Comparison of ENCODE assay signal across 28 mouse cellular contexts in the genomic region with DNA sequence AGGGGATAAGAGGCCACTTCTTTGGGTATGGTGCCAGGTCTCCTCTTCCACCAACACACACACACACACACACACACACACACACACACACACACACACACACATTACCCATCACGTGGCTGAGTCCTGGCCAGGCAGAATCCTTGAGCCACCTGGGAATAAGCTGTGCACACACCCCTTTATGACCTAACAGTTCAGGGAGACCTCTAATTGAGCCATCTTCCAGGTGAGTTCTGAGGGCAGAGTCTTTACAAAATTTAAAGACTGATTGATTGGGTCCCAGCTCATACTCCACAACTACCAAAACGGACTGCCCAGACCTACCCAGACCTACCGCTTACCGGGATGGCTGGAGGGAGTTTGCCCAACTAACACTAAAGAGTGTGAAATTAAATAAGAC. TPM values are rescaled to one million over a fixed set of nuclear protein-coding genes. Genes with fewer than 3 reads are reported as not detected.
DNase-seq lines count a peak whose midpoint lies in the region; ATAC-seq lines count a peak whose summit lies in the region.
"Had no signal": no experiment of that assay in that cellular context is flagged by ENCODE, and none has a peak within 500 bp of the region (broad histone marks: within the 10 kb centered on the region; RNA-seq: fewer than 3 reads in every experiment).

No protein-coding gene starts in this region.

- peak; percentile 18 for DNase-seq in forebrain, embryonic 10.5 days (ENCODE audit: extremely low spot score, low spot score)
- DNase-seq in hindbrain, embryonic 11.5 days (ENCODE audit: low spot score), result peak; percentile 20
- peak; percentile 90 for DNase-seq in midbrain, embryonic 11.5 days (ENCODE audit: low spot score, missing footprints)
- DNase-seq in midbrain, embryonic 14.5 days, result no peak
- peak; percentile 16 for DNase-seq in gonadal fat pad, adult 2 months (ENCODE audit: low read depth)
- no peak for DNase-seq in spleen, adult 12 weeks (ENCODE audit: low spot score)
- DNase-seq: adrenal gland, adult 8-10 months; adrenal gland, postnatal 25 days; cerebellum, adult 11-12 months; cerebellum, adult 8-10 months; cerebellum, postnatal 36 days; embryo, embryonic 11 days; gastrocnemius, postnatal 10 days; gastrocnemius, postnatal 36 days; heart, adult 18-20 months; heart, postnatal 14 days; heart, postnatal 4 days had no signal

- no peak overlapping the region for H3K4me2 ChIP-seq in forebrain, embryonic 13.5 days
- H3K4me2 ChIP-seq in hindbrain, embryonic 11.5 days (replicated peaks; ENCODE audit: low read depth, low read length), result no peak overlapping the region
- H3K4me2 ChIP-seq in hindbrain, embryonic 13.5 days, result no peak overlapping the region
- H3K4me2 ChIP-seq in midbrain, embryonic 11.5 days, result no peak overlapping the region
- H3K4me2 ChIP-seq in midbrain, embryonic 14.5 days (ENCODE audit: low read length), result no peak overlapping the region
- H3K4me2 ChIP-seq: embryonic facial prominence, embryonic 13.5 days; forebrain, embryonic 15.5 days; heart, embryonic 13.5 days; hindbrain, embryonic 12.5 days had no signal

- no peak overlapping the region for H3K4me3 ChIP-seq in forebrain, embryonic 10.5 days
- no peak overlapping the region for H3K4me3 ChIP-seq in forebrain, embryonic 13.5 days
- no peak overlapping the region for H3K4me3 ChIP-seq in hindbrain, embryonic 11.5 days (ENCODE audit: low read depth, low read length)
- H3K4me3 ChIP-seq in hindbrain, embryonic 13.5 days, result no peak overlapping the region
- H3K4me3 ChIP-seq in midbrain, embryonic 11.5 days (ENCODE audit: low read depth, low read length), result no peak overlapping the region
- H3K4me3 ChIP-seq in midbrain, embryonic 14.5 days (replicated peaks; ENCODE audit: low read depth, low read length), result no peak overlapping the region
- H3K4me3 ChIP-seq: embryonic facial prominence, embryonic 10.5 days; embryonic facial prominence, embryonic 13.5 days; erythroblast, embryonic 14.5 days; forebrain, embryonic 15.5 days; heart, embryonic 13.5 days; hindbrain, embryonic 12.5 days had no signal

- no peak overlapping the region for H3K27ac ChIP-seq in forebrain, embryonic 10.5 days
- no peak overlapping the region for H3K27ac ChIP-seq in forebrain, embryonic 13.5 days
- H3K27ac ChIP-seq in hindbrain, embryonic 11.5 days (ENCODE audit: low read depth, low read length), result no peak overlapping the region
- no peak overlapping the region for H3K27ac ChIP-seq in hindbrain, embryonic 13.5 days
- no peak overlapping the region for H3K27ac ChIP-seq in midbrain, embryonic 11.5 days (ENCODE audit: low read depth, low read length)
- no peak overlapping the region for H3K27ac ChIP-seq in midbrain, embryonic 14.5 days (replicated peaks; ENCODE audit: low read depth, low read length)
- H3K27ac ChIP-seq: embryonic facial prominence, embryonic 10.5 days; embryonic facial prominence, embryonic 13.5 days; forebrain, embryonic 15.5 days; heart, embryonic 13.5 days; hindbrain, embryonic 12.5 days had no signal

- H3K27me3 ChIP-seq in forebrain, embryonic 10.5 days (ENCODE audit: poor library complexity, severe bottlenecking), result peaks cover 100% of the 10 kb centered on the region
- H3K27me3 ChIP-seq in forebrain, embryonic 13.5 days, result peaks cover 98% of the 10 kb centered on the region
- H3K27me3 ChIP-seq in hindbrain, embryonic 11.5 days (ENCODE audit: control insufficient read depth, insufficient read depth, low read length), result peaks cover 87% of the 10 kb centered on the region
- peaks cover 97% of the 10 kb centered on the region for H3K27me3 ChIP-seq in hindbrain, embryonic 13.5 days
- peaks cover 95% of the 10 kb centered on the region for H3K27me3 ChIP-seq in midbrain, embryonic 11.5 days (ENCODE audit: control insufficient read depth, insufficient read depth, low read length)
- H3K27me3 ChIP-seq in midbrain, embryonic 14.5 days (ENCODE audit: control insufficient read depth, insufficient read depth, low read length), result peaks cover 95% of the 10 kb centered on the region

- H3K9ac ChIP-seq in forebrain, embryonic 13.5 days, result no peak overlapping the region
- H3K9ac ChIP-seq in hindbrain, embryonic 11.5 days (ENCODE audit: low read depth, low read length), result no peak overlapping the region
- H3K9ac ChIP-seq in hindbrain, embryonic 13.5 days, result no peak overlapping the region
- no peak overlapping the region for H3K9ac ChIP-seq in midbrain, embryonic 11.5 days (ENCODE audit: low read length)
- no peak overlapping the region for H3K9ac ChIP-seq in midbrain, embryonic 14.5 days (replicated peaks; ENCODE audit: low read length)
- H3K9ac ChIP-seq: embryonic facial prominence, embryonic 13.5 days; forebrain, embryonic 15.5 days; heart, embryonic 13.5 days; hindbrain, embryonic 12.5 days had no signal

- no peaks in the 10 kb centered on the region for H3K9me3 ChIP-seq in forebrain, embryonic 10.5 days
- no peaks in the 10 kb centered on the region for H3K9me3 ChIP-seq in forebrain, embryonic 13.5 days (replicated peaks)
- no peaks in the 10 kb centered on the region for H3K9me3 ChIP-seq in hindbrain, embryonic 11.5 days (ENCODE audit: control insufficient read depth, low read length)
- no peaks in the 10 kb centered on the region for H3K9me3 ChIP-seq in hindbrain, embryonic 13.5 days
- H3K9me3 ChIP-seq in midbrain, embryonic 11.5 days (ENCODE audit: control insufficient read depth, low read length), result no peaks in the 10 kb centered on the region
- no peaks in the 10 kb centered on the region for H3K9me3 ChIP-seq in midbrain, embryonic 14.5 days (ENCODE audit: control insufficient read depth, low read length)
- H3K9me3 ChIP-seq: embryonic facial prominence, embryonic 10.5 days; embryonic facial prominence, embryonic 13.5 days; forebrain, embryonic 15.5 days; heart, embryonic 13.5 days; hindbrain, embryonic 12.5 days had no signal

- 3% methylated on average over 4 of the region's 4 CpGs for WGBS in forebrain, embryonic 10.5 days
- WGBS in forebrain, embryonic 13.5 days, result 4% methylated on average over 4 of the region's 4 CpGs
- 3% methylated on average over 4 of the region's 4 CpGs for WGBS in hindbrain, embryonic 11.5 days
- under 1% methylated on average over 4 of the region's 4 CpGs for WGBS in hindbrain, embryonic 13.5 days
- WGBS in midbrain, embryonic 11.5 days, result 7% methylated on average over 4 of the region's 4 CpGs
- WGBS in midbrain, embryonic 14.5 days, result 3% methylated on average over 4 of the region's 4 CpGs

- no peaks in the 10 kb centered on the region for H3K36me3 ChIP-seq in forebrain, embryonic 10.5 days (replicated peaks)
- no peaks in the 10 kb centered on the region for H3K36me3 ChIP-seq in forebrain, embryonic 13.5 days (ENCODE audit: poor library complexity, severe bottlenecking)
- H3K36me3 ChIP-seq in hindbrain, embryonic 11.5 days (ENCODE audit: control insufficient read depth, insufficient read depth, low read length), result no peaks in the 10 kb centered on the region
- no peaks in the 10 kb centered on the region for H3K36me3 ChIP-seq in hindbrain, embryonic 13.5 days
- no peaks in the 10 kb centered on the region for H3K36me3 ChIP-seq in midbrain, embryonic 11.5 days (ENCODE audit: control insufficient read depth, insufficient read depth, low read length)
- H3K36me3 ChIP-seq in midbrain, embryonic 14.5 days (ENCODE audit: control insufficient read depth, insufficient read depth, low read length), result no peaks in the 10 kb centered on the region
- H3K36me3 ChIP-seq: embryonic facial prominence, embryonic 10.5 days; embryonic facial prominence, embryonic 13.5 days; forebrain, embryonic 15.5 days; heart, embryonic 13.5 days; hindbrain, embryonic 12.5 days had no signal

- peaks cover 25% of the 10 kb centered on the region for H3K4me1 ChIP-seq in forebrain, embryonic 10.5 days
- H3K4me1 ChIP-seq in forebrain, embryonic 13.5 days, result peaks cover 16% of the 10 kb centered on the region
- peaks cover 8% of the 10 kb centered on the region for H3K4me1 ChIP-seq in hindbrain, embryonic 11.5 days (replicated peaks; ENCODE audit: control insufficient read depth, insufficient read depth, low read length)
- peaks cover 12% of the 10 kb centered on the region for H3K4me1 ChIP-seq in hindbrain, embryonic 13.5 days (replicated peaks)
- H3K4me1 ChIP-seq in midbrain, embryonic 11.5 days (ENCODE audit: control insufficient read depth, insufficient read depth, low read length), result peaks cover 12% of the 10 kb centered on the region
- 0 out of 2 replicates have a peak, but pooled peaks cover 3% of the 10 kb centered on the region for H3K4me1 ChIP-seq in midbrain, embryonic 14.5 days (ENCODE audit: control insufficient read depth, insufficient read depth, low read length)

- no peak for ATAC-seq in forebrain, embryonic 13.5 days
- no peak for ATAC-seq in hindbrain, embryonic 11.5 days (ENCODE audit: low FRiP score)
- ATAC-seq in hindbrain, embryonic 13.5 days (ENCODE audit: low FRiP score), result no peak
- ATAC-seq in midbrain, embryonic 11.5 days (ENCODE audit: low FRiP score), result no peak
- ATAC-seq in midbrain, embryonic 14.5 days (ENCODE audit: low FRiP score, low TSS enrichment), result no peak
- ATAC-seq: activated CD4-positive, CD25-positive, alpha-beta regulatory T cell, adult 4 months; forebrain, embryonic 15.5 days; hindbrain, embryonic 16.5 days had no signal

RNA-seq across cellular contexts. Expression of gene Pitx2, which starts 10.1 kb away (rescaled TPM):
- polyA plus RNA-seq in forebrain, embryonic 10.5 days (2016; fragmentation: Nextera tagmentation; extraction: Ambion mirVana), result 11.1 and 15.3 TPM in 2 replicates
- polyA plus RNA-seq in forebrain, embryonic 13.5 days (2015; fragmentation: Nextera tagmentation; extraction: Ambion mirVana), result 7.2 and 22.8 TPM in 2 replicates
- 2.9 and 4.9 TPM in 2 replicates for polyA plus RNA-seq in hindbrain, embryonic 11.5 days (2014; fragmentation: Nextera tagmentation; extraction: Ambion mirVana)
- 2.1 and 2.6 TPM in 2 replicates for polyA plus RNA-seq in hindbrain, embryonic 13.5 days (2015; fragmentation: Nextera tagmentation; extraction: Ambion mirVana)
- polyA plus RNA-seq in midbrain, embryonic 11.5 days (2014; fragmentation: Nextera tagmentation; extraction: Ambion mirVana), result 53.7 and 56.3 TPM in 2 replicates
- 27.0 and 27.5 TPM in 2 replicates for polyA plus RNA-seq in midbrain, embryonic 14.5 days (2014; fragmentation: Nextera tagmentation; extraction: Ambion mirVana)
- polyA plus RNA-seq in gonadal fat pad, adult 2 months (2012; rRNA removed), result 0.28 and 1.5 TPM in 2 replicates
- polyA plus RNA-seq: activated CD4-positive, CD25-positive, alpha-beta regulatory T cell, adult 4 months; cortical plate, adult 2 months; erythroblast, embryonic 14.5 days had no signal

Comparison
In these comparisons a context has a peak if more than half of its experiments do, and no peak if none do; other contexts are left out.
1. DNase-seq: peak in forebrain, embryonic 10.5 days (single experiment), hindbrain, embryonic 11.5 days (single experiment), midbrain, embryonic 11.5 days (single experiment) and gonadal fat pad, adult 2 months (single experiment); none in midbrain, embryonic 14.5 days (single experiment) and spleen, adult 12 weeks (single experiment).